ENCODE assay signal across 9 mouse cellular contexts in the genomic region with DNA sequence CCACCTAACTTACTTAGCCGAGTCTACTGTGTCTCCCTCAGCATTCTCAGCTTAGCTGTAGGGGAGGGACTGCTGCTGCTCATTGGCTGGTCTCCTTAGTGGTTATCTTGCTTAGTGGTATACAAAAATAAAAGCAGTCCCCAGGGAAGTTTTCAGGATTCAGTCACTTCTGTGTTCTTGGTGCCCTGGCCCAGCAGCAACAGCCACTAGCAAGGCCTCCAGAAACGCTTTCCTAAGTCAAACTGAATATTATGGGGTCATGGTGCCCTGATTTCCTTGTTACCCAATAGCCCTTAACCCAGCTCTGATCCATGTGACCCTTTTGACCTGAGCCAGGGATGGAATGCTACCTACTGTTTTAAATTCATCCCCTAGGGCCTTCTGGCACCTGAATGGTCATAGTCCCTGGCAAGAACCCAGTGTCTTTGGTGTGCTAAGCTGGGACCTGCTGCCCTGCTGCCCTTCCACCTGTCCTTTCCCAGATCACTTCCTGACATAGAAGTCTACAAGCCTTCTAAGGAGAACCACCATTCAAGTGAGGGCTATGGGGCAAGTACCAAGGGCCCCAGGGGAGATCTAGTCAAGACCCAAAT. TPM values are rescaled to one million over a fixed set of nuclear protein-coding genes. Genes with fewer than 3 reads are reported as not detected.
DNase-seq lines count a peak whose midpoint lies in the region; ATAC-seq and TF ChIP-seq lines count a peak whose summit lies in the region.
"Had no signal": no experiment of that assay in that cellular context is flagged by ENCODE, and none has a peak within 500 bp of the region (broad histone marks: within the 10 kb centered on the region; RNA-seq: fewer than 3 reads in every experiment).

No protein-coding gene starts in this region.

- H3K27ac ChIP-seq in lung, embryonic 14.5 days (ENCODE audit: low read depth): peak overlapping the region; percentile 89
- H3K27ac ChIP-seq in intestine, embryonic 15.5 days: peak overlapping the region; percentile 85
- peak overlapping the region; percentile 34; the same call in 1 of the 2 replicates for H3K27ac ChIP-seq in liver, postnatal 0 days (ENCODE audit: low read depth)

- H3K9ac ChIP-seq in lung, embryonic 14.5 days: no peak overlapping the region
- H3K9ac ChIP-seq in intestine, embryonic 15.5 days: no peak overlapping the region
- H3K9ac ChIP-seq in liver, postnatal 0 days (replicated peaks): no peak overlapping the region

- no peak for TF ChIP-seq CTCF in lung, embryonic 14.5 days (IDR thresholded peaks at IDR 0.05; ENCODE audit: low read depth)
- no peak for TF ChIP-seq CTCF in lung, adult 2 months (IDR thresholded peaks at IDR 0.05; ENCODE audit: insufficient read depth, low read length)
- no peak for TF ChIP-seq CTCF in liver, postnatal 0 days (IDR thresholded peaks at IDR 0.05; ENCODE audit: low read depth)

- no peaks in the 10 kb centered on the region for H3K27me3 ChIP-seq in lung, embryonic 14.5 days (ENCODE audit: insufficient read depth, low read length)
- H3K27me3 ChIP-seq in intestine, embryonic 15.5 days (replicated peaks): no peaks in the 10 kb centered on the region
- H3K27me3 ChIP-seq in liver, postnatal 0 days (ENCODE audit: insufficient read depth, low read length): no peaks in the 10 kb centered on the region

- no peak for ATAC-seq in lung, embryonic 14.5 days (ENCODE audit: insufficient read depth)
- ATAC-seq in intestine, embryonic 15.5 days: no peak
- no peak for ATAC-seq in liver, postnatal 0 days

- no peak for TF ChIP-seq EP300 in liver, postnatal 0 days (IDR thresholded peaks at IDR 0.05; ENCODE audit: low read depth)

- no peak for TF ChIP-seq POLR2A in lung, adult 2 months (IDR thresholded peaks at IDR 0.05; ENCODE audit: borderline replicate concordance, extremely low read depth, low read depth, low read length)

- DNase-seq in adrenal gland, postnatal 10 days: peak; percentile 36
- no peak for DNase-seq in adrenal gland, postnatal 4 days (ENCODE audit: low spot score in 2 of 2)
- DNase-seq in lung, embryonic 14.5 days: no peak
- no peak for DNase-seq in lung, adult 2 months
- DNase-seq in liver, postnatal 0 days: no peak
- no peak for DNase-seq in urinary bladder, postnatal 25 days (ENCODE audit: low spot score)
- no peak for DNase-seq in ovary, adult 18-20 months (ENCODE audit: low spot score)
- DNase-seq: right cerebral cortex, postnatal 4 days had no signal

- peaks cover 28% of the 10 kb centered on the region for H3K4me1 ChIP-seq in lung, embryonic 14.5 days (ENCODE audit: insufficient read depth)
- H3K4me1 ChIP-seq in lung, adult 2 months (ENCODE audit: control insufficient read depth, insufficient read depth, low read length): peaks cover 43% of the 10 kb centered on the region
- peaks cover 50% of the 10 kb centered on the region for H3K4me1 ChIP-seq in intestine, embryonic 15.5 days (replicated peaks)
- H3K4me1 ChIP-seq in liver, postnatal 0 days (ENCODE audit: insufficient read depth): peaks cover 82% of the 10 kb centered on the region

- no peaks in the 10 kb centered on the region for H3K9me3 ChIP-seq in lung, embryonic 14.5 days (ENCODE audit: low read depth, low read length)
- H3K9me3 ChIP-seq in intestine, embryonic 15.5 days: no peaks in the 10 kb centered on the region
- no peaks in the 10 kb centered on the region for H3K9me3 ChIP-seq in liver, postnatal 0 days (ENCODE audit: low read length)

- 62% methylated on average over 2 of the region's 2 CpGs for WGBS in lung, embryonic 14.5 days
- 63% methylated on average over 2 of the region's 2 CpGs for WGBS in lung, adult 2 months
- 66% methylated on average over 2 of the region's 2 CpGs for WGBS in intestine, embryonic 15.5 days
- 49% methylated on average over 2 of the region's 2 CpGs for WGBS in liver, postnatal 0 days (ENCODE audit: insufficient replicate concordance)

- H3K36me3 ChIP-seq in lung, embryonic 14.5 days (ENCODE audit: insufficient read depth): no peaks in the 10 kb centered on the region
- no peaks in the 10 kb centered on the region for H3K36me3 ChIP-seq in intestine, embryonic 15.5 days
- H3K36me3 ChIP-seq in liver, postnatal 0 days (replicated peaks; ENCODE audit: insufficient read depth, low read length): no peaks in the 10 kb centered on the region

- H3K4me3 ChIP-seq in lung, embryonic 14.5 days (ENCODE audit: low read depth, low read length): no peak overlapping the region
- H3K4me3 ChIP-seq in lung, adult 2 months (replicated peaks; ENCODE audit: extremely low read depth, low read depth, low read length): no peak overlapping the region
- H3K4me3 ChIP-seq in intestine, embryonic 15.5 days (replicated peaks): no peak overlapping the region
- no peak overlapping the region for H3K4me3 ChIP-seq in liver, postnatal 0 days (ENCODE audit: low read depth, low read length)

- H3K4me2 ChIP-seq in lung, embryonic 14.5 days: no peak overlapping the region
- no peak overlapping the region for H3K4me2 ChIP-seq in intestine, embryonic 15.5 days (replicated peaks)
- no peak overlapping the region for H3K4me2 ChIP-seq in liver, postnatal 0 days (ENCODE audit: low read depth, low read length)

RNA-seq across cellular contexts. Expression of gene Mark2, which starts 31.8 kb away (rescaled TPM):
- 10 to 100 TPM; 61.8 to 73.3 TPM for total RNA-seq in adrenal gland, postnatal 10 days (2021)
- 10 to 100 TPM; 74.7 to 81.2 TPM for total RNA-seq in adrenal gland, postnatal 4 days (2021)
- polyA plus RNA-seq in lung, embryonic 14.5 days (2014; fragmentation: Nextera tagmentation; extraction: Ambion mirVana): 49.2 and 57.8 TPM in 2 replicates
- polyA plus RNA-seq in lung, adult 2 months (2012; rRNA removed): 68.6 and 94.1 TPM in 2 replicates
- polyA plus RNA-seq in intestine, embryonic 15.5 days (2015; fragmentation: Nextera tagmentation; extraction: Ambion mirVana): 44.9 and 45.8 TPM in 2 replicates
- 11.9 and 12.5 TPM in 2 replicates for polyA plus RNA-seq in liver, postnatal 0 days (2015; fragmentation: Nextera tagmentation; extraction: Ambion mirVana)

RNA-seq across cellular contexts. Expression of gene Rcor2, which starts 42.7 kb away (rescaled TPM):
- total RNA-seq in adrenal gland, postnatal 10 days (2021): 1 to 10 TPM; 4.5 to 7.6 TPM
- 10 to 100 TPM; 13.4 to 14.8 TPM for total RNA-seq in adrenal gland, postnatal 4 days (2021)
- 6.0 and 7.9 TPM in 2 replicates for polyA plus RNA-seq in lung, embryonic 14.5 days (2014; fragmentation: Nextera tagmentation; extraction: Ambion mirVana)
- polyA plus RNA-seq in lung, adult 2 months (2012; rRNA removed): 1.7 and 3.3 TPM in 2 replicates
- polyA plus RNA-seq in intestine, embryonic 15.5 days (2015; fragmentation: Nextera tagmentation; extraction: Ambion mirVana): 12.1 and 12.8 TPM in 2 replicates
- polyA plus RNA-seq in liver, postnatal 0 days (2015; fragmentation: Nextera tagmentation; extraction: Ambion mirVana): 0.62 and 0.67 TPM in 2 replicates

Comparison
In these comparisons a context has a peak if more than half of its experiments do, and no peak if none do; other contexts are left out.
1. H3K27ac ChIP-seq: peak in every context shown above with its lines; median percentile 89 in lung, embryonic 14.5 days; 85 in intestine, embryonic 15.5 days; 34 in liver, postnatal 0 days.